Mouse (Mus musculus): ENCODE measurements around the gene Krt33a.

Gene Krt33a

GRCm38 (mm10) chr11:100016112-100016511 is at the start of gene Krt33a:
Gene Krt33a (minus strand): TSS chr11:100016212.
- DNase-seq (ENCODE audit: low read depth, low spot score): no peak

- peak; percentile 78 for DNase-seq (ENCODE audit: low read depth, low spot score)
Observed at GRCm38 (mm10) chr11:100058875-100059274, 42.9 kb upstream of the Krt33a start.

- DNase-seq (ENCODE audit: low read depth, low spot score): no peak
Observed at GRCm38 (mm10) chr11:100055686-100056655, 40.0 kb upstream of the Krt33a start.

GRCm38 (mm10) chr11:100050451-100050850 is 34.4 kb upstream of the Krt33a start, which contains the start of gene Krt31:
Gene Krt31 (minus strand): TSS chr11:100050551.
- DNase-seq (ENCODE audit: low read depth, low spot score): no peak

GRCm38 (mm10) chr11:100047193-100047592 is 31.2 kb upstream of the Krt33a start:
- no peak for DNase-seq (ENCODE audit: low read depth, low spot score)

GRCm38 (mm10) chr11:100046303-100046866 is 30.4 kb upstream of the Krt33a start:
- no peak for DNase-seq (ENCODE audit: low read depth, low spot score)

GRCm38 (mm10) chr11:100041454-100041853 is 25.4 kb upstream of the Krt33a start, which contains the start of gene Krt34:
Gene Krt34 (minus strand): TSS chr11:100041554.
- DNase-seq (ENCODE audit: low read depth, low spot score): no peak

GRCm38 (mm10) chr11:100029768-100030167 is 13.8 kb upstream of the Krt33a start, which contains the start of gene Krt33b:
Gene Krt33b (minus strand): TSS chr11:100029868.
- no peak for DNase-seq (ENCODE audit: low read depth, low spot score)

- no peak for DNase-seq (ENCODE audit: low read depth, low spot score)
Observed at GRCm38 (mm10) chr11:100021438-100021837, 5.4 kb upstream of the Krt33a start.

GRCm38 (mm10) chr11:100019466-100019865 is 3.5 kb upstream of the Krt33a start:
- no peak for DNase-seq (ENCODE audit: low read depth, low spot score)

- DNase-seq (ENCODE audit: low read depth, low spot score): no peak
Observed at GRCm38 (mm10) chr11:100013691-100014171, 2.3 kb downstream of the Krt33a start.

- no peak for DNase-seq (ENCODE audit: low read depth, low spot score)
Observed at GRCm38 (mm10) chr11:100010682-100011081, 5.3 kb downstream of the Krt33a start.

GRCm38 (mm10) chr11:100008336-100008735 is 7.7 kb downstream of the Krt33a start:
- DNase-seq (ENCODE audit: low read depth, low spot score): no peak

GRCm38 (mm10) chr11:100006624-100007023 is 9.4 kb downstream of the Krt33a start:
- DNase-seq (ENCODE audit: low read depth, low spot score): peak; percentile 61

GRCm38 (mm10) chr11:100005905-100006304 is 10.1 kb downstream of the Krt33a start:
- DNase-seq (ENCODE audit: low read depth, low spot score): no peak

- DNase-seq (ENCODE audit: low read depth, low spot score): peak; percentile 62
Observed at GRCm38 (mm10) chr11:100004846-100005245, 11.2 kb downstream of the Krt33a start.

GRCm38 (mm10) chr11:99999091-99999490 is 16.9 kb downstream of the Krt33a start:
- DNase-seq (ENCODE audit: low read depth, low spot score): no peak

- no peak for DNase-seq (ENCODE audit: low read depth, low spot score)
Observed at GRCm38 (mm10) chr11:99994384-99994661, 21.7 kb downstream of the Krt33a start.

GRCm38 (mm10) chr11:99993620-99994383 is 22.2 kb downstream of the Krt33a start, which contains the start of gene Krtap17-1:
Gene Krtap17-1 (minus strand): TSS chr11:99993994.
- DNase-seq (ENCODE audit: low read depth, low spot score): no peak

GRCm38 (mm10) chr11:99990571-99990970 is 25.4 kb downstream of the Krt33a start:
- DNase-seq (ENCODE audit: low read depth, low spot score): peak; percentile 32

GRCm38 (mm10) chr11:99989881-99990405 is 26.1 kb downstream of the Krt33a start:
- DNase-seq (ENCODE audit: low read depth, low spot score): no peak

Measured in R1 (cell line).